Mouse (Mus musculus) limb, embryonic 14.5 days (tissue): Measurements from ENCODE around the gene Nav2. TPM values are rescaled to one million over a fixed set of nuclear protein-coding genes. Genes with fewer than 3 reads are reported as not detected.

Source experiments
- ATAC-seq: fragments of 200-750 bp; cut with Nextera tagmentation; 2 replicates; pipeline ENCODE4 v1.8.0; 2017; ENCODE audit warnings: low read depth, moderate number of reproducible peaks, moderate TSS enrichment; ENCODE audit not compliant: low FRiP score
- DNase-seq: peaks from one replicate; pipeline ENCODE4 v3.0.0-alpha.2; 2015; ENCODE audit warnings: low spot score
- H3K27ac ChIP-seq: fragments of 300-500 bp; sonication (generic); replicated peaks from 2 replicates; pipeline ENCODE4 v1.5.1; 2014; ENCODE audit warnings: low read depth, mild to moderate bottlenecking, low read length, moderate library complexity, mixed read lengths
- H3K27me3 ChIP-seq: fragments of 300-500 bp; sonication (generic); 2 replicates; pipeline ENCODE4 v1.6.1; 2014; ENCODE audit warnings: low read length, mixed read lengths; ENCODE audit not compliant: control insufficient read depth, insufficient read depth
- H3K36me3 ChIP-seq: fragments of 300-500 bp; sonication (generic); 2 replicates; pipeline ENCODE4 v1.6.1; 2014; ENCODE audit warnings: mild to moderate bottlenecking, low read length, moderate library complexity, mixed read lengths; ENCODE audit not compliant: control insufficient read depth, insufficient read depth
- H3K4me1 ChIP-seq: fragments of 300-500 bp; sonication (generic); 2 replicates; pipeline ENCODE4 v1.6.1; 2014; ENCODE audit warnings: antibody characterized with exemption, low read length, mixed read lengths; ENCODE audit not compliant: control insufficient read depth, insufficient read depth
- H3K4me2 ChIP-seq: fragments of 300-500 bp; sonication (generic); replicated peaks from 2 replicates; pipeline ENCODE4 v1.6.1; 2014; ENCODE audit warnings: low read depth, mild to moderate bottlenecking, low read length, moderate library complexity; ENCODE audit not compliant: severe bottlenecking
- H3K4me3 ChIP-seq: fragments of 300-500 bp; sonication (generic); replicated peaks from 2 replicates; pipeline ENCODE4 v1.5.1; 2014; ENCODE audit warnings: low read length
- H3K9ac ChIP-seq: fragments of 300-500 bp; sonication (generic); 2 replicates; pipeline ENCODE4 v1.6.1; 2014; ENCODE audit warnings: mild to moderate bottlenecking, low read depth, low read length, moderate library complexity; ENCODE audit not compliant: severe bottlenecking
- H3K9me3 ChIP-seq: fragments of 300-500 bp; sonication (generic); 2 replicates; pipeline ENCODE4 v1.6.1; 2016; ENCODE audit warnings: low read length; ENCODE audit not compliant: control insufficient read depth
- POLR2A ChIP-seq: fragments of 200-500 bp; IDR thresholded peaks from 2 replicates; pipeline ENCODE4 v1.8.0; 2012; ENCODE audit warnings: inconsistent platforms, mild to moderate bottlenecking, moderate library complexity, borderline replicate concordance; ENCODE audit not compliant: insufficient read depth, insufficient read length; ENCODE audit errors: extremely low read depth
- WGBS: fragments of 180-500 bp; shearing (Covaris S2); extraction: QIAGEN DNeasy Blood & Tissue Kit; methylation state at CpG from one replicate; pipeline ENCODE4 v1.1.7; 2014; 5-methylcytosine and 5-hydroxymethylcytosine counted together
- polyA plus RNA-seq, 2 experiments: library from polyadenylated mRNA; depleted of rRNA in 1 of 2; stranded (reverse) in 1 of 2; unstranded in 1 of 2; fragments of >200 nt; fragmentation: Nextera tagmentation in 1 of 2; extraction: Ambion mirVana in 1 of 2; gene quantifications; 2 replicates each; pipeline versions ENCODE4 v1.2.1 to v1.2.3; 2012 to 2014

Gene Nav2
- polyA plus RNA-seq, 2 experiments = 15.8 to 16.8 TPM

GRCm38 (mm10) chr7:49544775-49545705 is 636.5 kb downstream of the Nav2 start:
- H3K36me3 ChIP-seq = peaks cover 12% of the 10 kb centered on the region
- no peak overlapping the region for H3K9ac ChIP-seq
- 37% methylated on average over 11 of the region's 11 CpGs for WGBS
- no peaks in the 10 kb centered on the region for H3K27me3 ChIP-seq
- ATAC-seq = no peak
- 0 out of 2 replicates have a peak, but pooled peaks cover 5% of the 10 kb centered on the region for H3K4me1 ChIP-seq
- H3K27ac ChIP-seq = no peak overlapping the region
- TF ChIP-seq POLR2A = no peak
- H3K4me2 ChIP-seq = no peak overlapping the region
- no peak for DNase-seq
- no peak overlapping the region for H3K4me3 ChIP-seq
- H3K9me3 ChIP-seq = no peaks in the 10 kb centered on the region

GRCm38 (mm10) chr7:49545706-49546097 is 637.2 kb downstream of the Nav2 start:
- Histone ChIP-seq H3K4me1 (peaks cover 10% of the 10 kb centered on the region), H3K27me3 (no peaks in the 10 kb centered on the region), H3K4me3 (no peak overlapping the region), H3K9ac (no peak overlapping the region), H3K9me3 (no peaks in the 10 kb centered on the region), H3K36me3 (peaks cover 12% of the 10 kb centered on the region), H3K4me2 (no peak overlapping the region), H3K27ac (no peak overlapping the region)
- TF ChIP-seq POLR2A = no peak
- 86% methylated on average over 15 of the region's 15 CpGs for WGBS
- DNase-seq (no peak), ATAC-seq (no peak)

GRCm38 (mm10) chr7:49548397-49548796 is 639.9 kb downstream of the Nav2 start:
- Histone ChIP-seq H3K9ac (no peak overlapping the region), H3K4me1 (peaks cover 17% of the 10 kb centered on the region), H3K27me3 (no peaks in the 10 kb centered on the region), H3K36me3 (peaks cover 20% of the 10 kb centered on the region), H3K9me3 (no peaks in the 10 kb centered on the region), H3K4me2 (no peak overlapping the region), H3K4me3 (no peak overlapping the region), H3K27ac (no peak overlapping the region)
- no peak for TF ChIP-seq POLR2A
- ATAC-seq = no peak
- no peak for DNase-seq
- WGBS = 88% methylated on average over 11 of the region's 11 CpGs

GRCm38 (mm10) chr7:49553236-49553981 is 644.9 kb downstream of the Nav2 start:
- DNase-seq (peak; percentile 40), ATAC-seq (peak; percentile 54)
- no peak for TF ChIP-seq POLR2A
- WGBS = 39% methylated on average over 11 of the region's 11 CpGs
- no peaks in the 10 kb centered on the region for H3K9me3 ChIP-seq
- H3K4me1 ChIP-seq = peaks cover 47% of the 10 kb centered on the region
- peak overlapping the region; percentile 58 for H3K27ac ChIP-seq
- H3K4me2 ChIP-seq = no peak overlapping the region
- H3K27me3 ChIP-seq = no peaks in the 10 kb centered on the region
- no peak overlapping the region for H3K4me3 ChIP-seq
- H3K36me3 ChIP-seq = peaks cover 10% of the 10 kb centered on the region; the same call in 1 of the 2 replicates
- H3K9ac ChIP-seq = no peak overlapping the region

- WGBS = 72% methylated on average over 12 of the region's 12 CpGs
- H3K9me3 ChIP-seq = no peaks in the 10 kb centered on the region
- DNase-seq (no peak), ATAC-seq (no peak)
- H3K36me3 ChIP-seq = peaks cover 7% of the 10 kb centered on the region; the same call in 1 of the 2 replicates
- no peak overlapping the region for H3K9ac ChIP-seq
- peaks cover 50% of the 10 kb centered on the region for H3K4me1 ChIP-seq
- no peak overlapping the region for H3K4me3 ChIP-seq
- no peak overlapping the region for H3K4me2 ChIP-seq
- TF ChIP-seq POLR2A = no peak
- H3K27me3 ChIP-seq = no peaks in the 10 kb centered on the region
- H3K27ac ChIP-seq = no peak overlapping the region
Measured at GRCm38 (mm10) chr7:49558240-49558640, 649.7 kb downstream of the Nav2 start.
